Mouse (Mus musculus): ENCODE results near the gene Yap1.
"Not testable (repeated sequence)": the region's sequence is repeated elsewhere in the genome, so short reads cannot be mapped to it uniquely, and the experiment has no call there.

Gene Yap1

GRCm38 (mm10) chr9:7914487-7914886 lies 89.9 kb downstream of the Yap1 start:
- peak; percentile 3 to 6 for DNase-seq (ENCODE audit: low spot score in 2 of 2)

GRCm38 (mm10) chr9:7913953-7914352 lies 90.4 kb downstream of the Yap1 start:
- DNase-seq (ENCODE audit: low spot score in 2 of 2) = no peak

GRCm38 (mm10) chr9:7907351-7907985 lies 96.9 kb downstream of the Yap1 start:
- DNase-seq (ENCODE audit: low spot score in 2 of 2) = no peak

- DNase-seq (ENCODE audit: low spot score in 2 of 2) = no peak
Measured at GRCm38 (mm10) chr9:7906564-7906963, 97.8 kb downstream of the Yap1 start.

GRCm38 (mm10) chr9:7903825-7904224 lies 100.6 kb downstream of the Yap1 start:
- no peak for DNase-seq (ENCODE audit: low spot score in 2 of 2)

- DNase-seq (ENCODE audit: low spot score in 2 of 2) = no peak
Measured at GRCm38 (mm10) chr9:7903262-7903661, 101.1 kb downstream of the Yap1 start.

GRCm38 (mm10) chr9:7902311-7902710 lies 102.1 kb downstream of the Yap1 start:
- no peak for DNase-seq (ENCODE audit: low spot score in 2 of 2)

GRCm38 (mm10) chr9:7900965-7901364 lies 103.4 kb downstream of the Yap1 start:
- DNase-seq (ENCODE audit: low spot score in 2 of 2) = no peak

- DNase-seq (ENCODE audit: low spot score in 2 of 2) = peak; percentile 70 to 81
Measured at GRCm38 (mm10) chr9:7897502-7897901, 106.9 kb downstream of the Yap1 start.

GRCm38 (mm10) chr9:7891796-7892195 lies 112.6 kb downstream of the Yap1 start:
- not testable (repeated sequence) for DNase-seq (ENCODE audit: low spot score in 2 of 2)

GRCm38 (mm10) chr9:7891177-7891576 lies 113.2 kb downstream of the Yap1 start:
- no peak for DNase-seq (ENCODE audit: low spot score in 2 of 2)

- no peak for DNase-seq (ENCODE audit: low spot score in 2 of 2)
Measured at GRCm38 (mm10) chr9:7884346-7884745, 120.0 kb downstream of the Yap1 start.

- DNase-seq (ENCODE audit: low spot score in 2 of 2) = no peak
Measured at GRCm38 (mm10) chr9:7882304-7882865, 122.0 kb downstream of the Yap1 start.

All from natural killer cell, adult 2 months (primary cell).